Mouse (Mus musculus): ENCODE results near the gene Cacna2d1.

Cacna2d1 gene

DNA sequence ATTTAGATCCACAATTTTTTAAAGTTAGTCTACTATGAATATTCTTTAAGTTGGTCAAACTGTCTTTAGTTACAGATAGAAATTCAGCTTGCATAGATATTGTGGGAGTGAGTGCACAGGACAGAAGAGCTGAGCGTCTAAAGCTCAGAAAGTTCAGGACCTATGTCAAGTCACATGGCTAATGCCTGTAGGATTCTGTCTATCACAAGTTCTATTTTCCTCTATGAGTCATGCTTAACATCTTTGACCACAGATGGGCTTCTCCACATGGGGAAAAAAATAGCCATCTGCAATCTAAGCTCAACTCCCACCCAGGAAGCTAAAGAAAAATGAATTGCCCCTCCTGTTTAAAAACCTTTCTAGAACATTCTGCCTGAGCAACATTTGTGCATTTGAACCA lies 483.5 kb downstream of the Cacna2d1 start:
- no peak for DNase-seq (ENCODE audit: low spot score in 2 of 2)

- no peak for DNase-seq (ENCODE audit: low spot score in 2 of 2)
Measured at GRCm38 (mm10) chr5:16418504-16418903, 484.0 kb downstream of the Cacna2d1 start.
